Mouse (Mus musculus) liver, postnatal 0 days (tissue): ENCODE measurements around the gene Phf23.

Experiments used
- CTCF ChIP-seq: sonication (generic); IDR thresholded peaks from 2 replicates; pipeline ENCODE4 v1.5.1; 2016; ENCODE audit warnings: antibody characterized with exemption, low read depth
- EP300 ChIP-seq: IDR thresholded peaks from 2 replicates; pipeline ENCODE4 v1.6.1; 2016; ENCODE audit warnings: antibody characterized with exemption, low read depth, mild to moderate bottlenecking

DNA sequence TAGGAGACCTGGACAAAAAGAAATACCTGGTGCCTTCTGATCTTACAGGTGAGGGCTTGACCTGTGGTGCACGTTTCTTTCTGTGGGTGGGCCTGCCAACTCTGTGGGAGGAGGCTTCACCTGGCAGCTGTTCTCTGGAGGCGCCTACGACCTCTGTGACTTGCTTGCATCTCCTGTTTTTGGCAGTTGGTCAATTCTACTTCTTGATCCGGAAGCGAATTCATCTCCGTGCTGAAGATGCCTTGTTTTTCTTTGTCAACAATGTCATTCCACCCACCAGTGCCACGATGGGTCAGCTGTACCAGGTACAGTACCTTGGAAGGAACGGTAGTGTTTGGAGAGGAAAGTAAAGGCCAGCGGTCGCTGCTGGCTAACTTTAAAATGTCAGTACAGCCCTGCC lies 3.2 kb upstream of the Phf23 start:
- TF ChIP-seq CTCF (no peak), EP300 (no peak)
